Mouse (Mus musculus) intestine, embryonic 16.5 days (tissue): ENCODE data around the gene AY358078. TPM values are rescaled to one million over a fixed set of nuclear protein-coding genes. Genes with fewer than 3 reads are reported as not detected.
"Not testable (repeated sequence)": the region's sequence is repeated elsewhere in the genome, so short reads cannot be mapped to it uniquely, and the experiment has no call there.

Experiments
- ATAC-seq: fragments of 200-750 bp; cut with Nextera tagmentation; 2 replicates; pipeline ENCODE4 v1.8.0; 2017; ENCODE audit warnings: moderate TSS enrichment, moderate library complexity
- H3K27ac ChIP-seq: fragments of 300-500 bp; sonication (generic); 2 replicates; pipeline ENCODE4 v1.5.1; 2014; ENCODE audit warnings: mild to moderate bottlenecking, low read length
- H3K27me3 ChIP-seq: fragments of 300-500 bp; sonication (generic); replicated peaks from 2 replicates; pipeline ENCODE4 v1.6.1; 2014; ENCODE audit warnings: low read length, control low read depth, mixed read lengths; ENCODE audit not compliant: control insufficient read depth, insufficient read depth
- H3K36me3 ChIP-seq: fragments of 300-500 bp; sonication (generic); 2 replicates; pipeline ENCODE4 v1.6.1; 2014; ENCODE audit warnings: low read length, control low read depth; ENCODE audit not compliant: control insufficient read depth, insufficient read depth
- H3K4me1 ChIP-seq: fragments of 300-500 bp; sonication (generic); 2 replicates; pipeline ENCODE4 v1.6.1; 2014; ENCODE audit warnings: low read length, control low read depth, mixed read lengths; ENCODE audit not compliant: control insufficient read depth, insufficient read depth
- H3K4me2 ChIP-seq: fragments of 300-500 bp; sonication (generic); 2 replicates; pipeline ENCODE4 v1.6.1; 2014; ENCODE audit warnings: low read depth, low read length, control low read depth
- H3K4me3 ChIP-seq: fragments of 300-500 bp; sonication (generic); 2 replicates; pipeline ENCODE4 v1.5.1; 2014; ENCODE audit warnings: mild to moderate bottlenecking, low read length
- H3K9ac ChIP-seq: fragments of 300-500 bp; sonication (generic); 2 replicates; pipeline ENCODE4 v1.6.1; 2014; ENCODE audit warnings: low read depth, low read length
- H3K9me3 ChIP-seq: fragments of 300-500 bp; sonication (generic); 2 replicates; pipeline ENCODE4 v1.6.1; 2016; ENCODE audit warnings: low read length, control low read depth; ENCODE audit not compliant: control insufficient read depth
- WGBS: fragments of 180-500 bp; shearing (Covaris S2); extraction: QIAGEN DNeasy Blood & Tissue Kit; methylation state at CpG from one replicate; pipeline ENCODE4 v1.1.7; 2014; 5-methylcytosine and 5-hydroxymethylcytosine counted together
- microRNA-seq: library from miRNA; unstranded; fragments of <30 nt; microRNA quantifications from one replicate; pipeline ENCODE4, GENCODE M21; 2016
- polyA plus RNA-seq: library from polyadenylated mRNA; unstranded; fragments of >200 nt; fragmentation: Nextera tagmentation; extraction: Ambion mirVana; gene quantifications from 2 replicates; pipeline ENCODE4 v1.2.1, GENCODE M21; 2015

AY358078 gene
- polyA plus RNA-seq, 1 experiment from 2014 or later, result not detected

DNA sequence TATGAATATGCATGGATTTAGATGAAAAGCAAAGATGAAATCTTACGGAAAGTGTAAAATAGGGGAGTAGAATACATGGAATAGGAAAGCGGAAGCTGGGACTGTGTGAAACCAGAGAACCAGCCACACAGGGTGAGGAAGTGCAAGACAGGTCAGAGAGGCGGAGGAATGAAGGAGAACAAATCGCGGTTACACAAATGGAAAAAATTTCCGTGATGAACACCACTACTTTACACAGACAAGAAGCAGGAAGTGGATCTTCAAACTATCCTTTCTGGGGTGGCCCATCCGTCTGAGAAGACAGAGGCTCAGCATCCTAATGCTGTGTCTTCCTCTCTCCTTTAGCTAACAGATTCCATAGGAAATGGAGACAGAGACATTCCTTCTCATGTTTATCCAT, 55.4 kb downstream of the AY358078 start:
- WGBS, result 75% methylated on average over 7 of the region's 7 CpGs

DNA sequence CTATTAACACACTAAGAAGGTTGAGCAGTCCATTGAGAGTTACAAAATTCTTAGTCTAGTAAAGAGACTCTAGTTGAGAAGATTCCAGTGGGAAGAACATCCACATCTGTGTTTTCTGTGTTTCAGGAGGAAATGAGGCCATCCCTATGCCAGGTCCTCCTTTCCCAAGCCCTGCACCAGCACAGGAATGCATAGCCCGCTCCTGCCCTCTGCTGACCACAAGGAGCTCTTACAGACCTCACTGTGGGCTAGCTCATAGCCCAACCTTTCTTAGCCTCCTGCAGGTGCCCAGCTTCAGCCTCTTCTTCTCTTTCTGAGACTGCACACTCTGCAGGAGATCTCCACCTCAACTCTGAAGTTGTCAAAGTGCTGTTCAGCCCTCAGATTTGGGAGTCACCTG, 63.8 kb downstream of the AY358078 start:
- 5% methylated on average over 1 of the region's 1 CpGs for WGBS
- H3K27me3 ChIP-seq, H3K36me3 ChIP-seq, ATAC-seq, H3K27ac ChIP-seq, H3K4me1 ChIP-seq, H3K4me2 ChIP-seq, H3K4me3 ChIP-seq, H3K9ac ChIP-seq, H3K9me3 ChIP-seq: not testable (repeated sequence)

More for the DNA sequence above, 55.4 kb downstream of the AY358078 start:
- not testable (repeated sequence) for H3K4me1 ChIP-seq, H3K27ac ChIP-seq, H3K36me3 ChIP-seq, ATAC-seq, H3K9ac ChIP-seq, H3K4me3 ChIP-seq, H3K4me2 ChIP-seq, H3K9me3 ChIP-seq, H3K27me3 ChIP-seq

DNA sequence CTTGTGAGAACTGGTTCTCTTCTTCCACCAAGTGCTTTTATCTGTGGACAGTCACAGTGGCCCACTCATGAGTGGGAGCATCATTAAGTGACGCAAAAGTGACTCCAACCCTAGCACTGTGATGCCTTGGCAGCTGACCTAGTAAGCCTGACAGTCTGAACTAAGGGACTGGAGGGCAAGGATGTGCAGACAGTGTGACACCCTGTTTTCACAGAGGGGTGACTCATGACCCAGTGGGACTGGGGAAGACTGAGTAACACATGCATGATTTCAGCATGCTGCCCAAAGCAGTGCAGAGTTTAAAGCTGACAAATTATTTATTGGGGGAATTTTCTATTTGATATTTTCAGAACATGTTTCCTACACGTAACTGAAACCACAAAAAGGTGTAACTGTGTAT, 70.9 kb downstream of the AY358078 start:
- Histone ChIP-seq H3K36me3 (no peaks in the 10 kb centered on the region), H3K27me3 (no peaks in the 10 kb centered on the region), H3K4me2 (no peak overlapping the region), H3K4me3 (no peak overlapping the region), H3K4me1 (no peaks in the 10 kb centered on the region), H3K27ac (no peak overlapping the region), H3K9me3 (no peaks in the 10 kb centered on the region), H3K9ac (no peak overlapping the region)
- ATAC-seq, result no peak
- 77% methylated on average over 2 of the region's 2 CpGs for WGBS

DNA sequence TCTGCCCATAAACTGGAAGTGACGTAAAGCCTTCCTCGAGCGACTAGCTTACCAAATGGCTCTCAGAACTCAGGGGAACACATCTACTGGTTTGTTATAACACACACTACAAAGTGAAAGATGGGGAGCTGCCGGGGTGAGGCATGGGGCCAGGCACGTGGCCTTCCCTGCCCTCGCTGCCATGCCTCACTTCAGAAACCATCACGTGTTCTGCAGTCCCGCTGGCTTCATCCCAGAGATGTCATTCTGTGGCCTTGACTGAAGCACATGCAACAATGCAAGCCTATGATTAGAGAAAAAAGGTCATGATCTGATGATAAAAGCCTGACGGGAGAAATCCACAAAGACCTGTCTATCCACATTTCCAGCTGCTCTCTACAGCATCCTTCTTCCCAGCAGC, 71.9 kb downstream of the AY358078 start:
- Histone ChIP-seq H3K9ac (no peak overlapping the region), H3K36me3 (no peaks in the 10 kb centered on the region), H3K4me3 (no peak overlapping the region), H3K4me2 (no peak overlapping the region), H3K4me1 (no peaks in the 10 kb centered on the region), H3K27ac (no peak overlapping the region), H3K9me3 (no peaks in the 10 kb centered on the region), H3K27me3 (no peaks in the 10 kb centered on the region)
- ATAC-seq, result no peak
- 75% methylated on average over 9 of the region's 9 CpGs for WGBS

Small RNA genes lying within 50 kb of the gene (microRNA-seq; reads per million reads assigned to microRNA genes)
- gene Gm27375, result not detected

Other genes starting within 250 kb of the AY358078 start
- gene Gm5622, start 247.3 kb upstream of the AY358078 start, polyA plus RNA-seq, result not detected in 2 replicates
- gene Gm17175, start 226.0 kb upstream of the AY358078 start, polyA plus RNA-seq, result not detected in 2 replicates
- not detected in 2 replicates for gene Gm17174, start 207.9 kb upstream of the AY358078 start, polyA plus RNA-seq
- gene Gm17078, start 188.7 kb upstream of the AY358078 start, polyA plus RNA-seq, result not detected in 2 replicates
- not detected in 2 replicates for gene Gm4181, start 164.4 kb upstream of the AY358078 start, polyA plus RNA-seq
- gene Gm17079, start 104.6 kb upstream of the AY358078 start, polyA plus RNA-seq, result not detected in 2 replicates
- not detected in 2 replicates for gene Gm5800, start 82.9 kb upstream of the AY358078 start, polyA plus RNA-seq
- 4.4 and 4.9 TPM in 2 replicates for gene Ang4, start 26.5 kb upstream of the AY358078 start, polyA plus RNA-seq
- 0.26 TPM in 1 of 2 replicates, not detected in the other for gene Ear6, start 53.7 kb downstream of the AY358078 start, polyA plus RNA-seq
- gene Mettl17, start 84.8 kb downstream of the AY358078 start, polyA plus RNA-seq, result 50.3 and 57.1 TPM in 2 replicates
- gene Slc39a2, start 92.8 kb downstream of the AY358078 start, polyA plus RNA-seq, result 1.3 TPM in 2 replicates
- gene Ndrg2, start 114.1 kb downstream of the AY358078 start, polyA plus RNA-seq, result 62.1 and 64.2 TPM in 2 replicates
- gene Tppp2, start 118.4 kb downstream of the AY358078 start, polyA plus RNA-seq, result not detected in 2 replicates
- not detected in 2 replicates for gene Rnase13, start 122.7 kb downstream of the AY358078 start, polyA plus RNA-seq
- gene Arhgef40, start 184.7 kb downstream of the AY358078 start, polyA plus RNA-seq, result 52.0 and 53.0 TPM in 2 replicates
- 99.0 and 118 TPM in 2 replicates for gene Tmem253, start 215.6 kb downstream of the AY358078 start, polyA plus RNA-seq
- gene Zfp219, start 220.7 kb downstream of the AY358078 start, polyA plus RNA-seq, result 19.7 and 20.5 TPM in 2 replicates
- gene Olfr221, start 242.4 kb downstream of the AY358078 start, polyA plus RNA-seq, result not detected in 2 replicates